Mouse (Mus musculus) mammary gland, adult 2 months (tissue): Measurements from ENCODE around the gene Cyp8b1. TPM values are rescaled to one million over a fixed set of nuclear protein-coding genes. Genes with fewer than 3 reads are reported as not detected.

Experiments
- polyA plus RNA-seq: library from polyadenylated mRNA; depleted of rRNA; stranded (reverse); fragments of >200 nt; gene quantifications from 2 replicates; pipeline ENCODE4 v1.2.3, GENCODE M21; 2012; ENCODE audit warnings: low replicate concordance; rRNA removed

Gene Cyp8b1
- polyA plus RNA-seq, result 0.57 and 4.3 TPM in 2 replicates

DNA sequence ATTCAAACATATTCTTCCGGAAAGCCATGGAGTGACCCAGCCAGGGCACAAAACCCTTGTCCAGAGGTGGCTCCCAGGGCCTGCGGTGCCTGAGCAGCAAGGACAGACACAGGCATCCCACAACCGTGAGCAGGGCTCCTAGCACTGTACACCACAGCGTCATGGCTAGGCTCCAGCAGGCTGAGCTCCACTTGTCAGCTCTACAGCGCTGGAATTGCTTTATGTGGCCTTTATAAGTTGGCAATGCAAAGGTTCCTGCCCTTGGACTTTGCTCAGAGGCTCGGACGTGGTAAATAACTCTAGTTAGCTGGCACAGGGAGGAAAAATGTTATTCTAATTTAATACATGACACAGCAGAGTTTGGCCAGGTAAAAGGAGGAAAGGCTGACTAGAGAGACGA, at the start of gene Cyp8b1:
Gene Cyp8b1 (minus strand): TSS at position 204 of the 400 bp plus-strand sequence.

DNA sequence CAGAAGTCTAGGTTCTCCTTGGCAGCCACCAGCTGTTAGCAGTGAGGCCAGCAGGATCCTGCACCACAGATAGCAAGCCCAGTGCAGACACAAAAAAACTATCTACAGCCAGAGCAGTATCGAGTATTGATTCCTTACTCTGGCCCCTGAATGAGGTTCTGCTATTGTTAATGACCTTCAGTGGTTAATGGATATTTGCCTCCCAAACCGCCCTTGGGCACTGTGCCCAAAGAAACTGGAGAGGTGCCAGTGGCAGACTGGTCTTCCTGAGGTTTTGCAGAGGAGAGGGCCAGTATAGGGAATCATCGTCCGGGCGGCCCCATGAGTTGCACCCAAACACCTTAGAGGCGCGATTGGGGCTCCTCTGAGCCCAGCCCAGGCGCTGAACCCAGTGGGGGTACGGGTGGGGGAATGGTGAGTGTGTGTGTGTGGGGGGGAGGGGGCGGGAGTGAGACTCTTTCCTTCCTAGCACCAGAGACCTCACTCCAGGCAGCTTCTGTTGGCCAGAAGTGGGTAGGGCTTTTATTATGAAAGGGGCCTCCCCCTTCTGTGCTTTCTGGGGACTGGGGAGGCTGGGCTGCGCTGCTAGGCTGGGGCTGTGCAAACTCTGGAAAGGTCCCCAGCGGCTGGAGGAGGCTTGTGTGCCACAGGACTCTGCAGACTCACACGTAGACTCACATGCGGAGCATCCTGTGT, 34.5 kb upstream of the Cyp8b1 start, which contains the start of gene Fam198a:
Gene Fam198a (plus strand): TSS at position 571 of the 696 bp plus-strand sequence.

DNA sequence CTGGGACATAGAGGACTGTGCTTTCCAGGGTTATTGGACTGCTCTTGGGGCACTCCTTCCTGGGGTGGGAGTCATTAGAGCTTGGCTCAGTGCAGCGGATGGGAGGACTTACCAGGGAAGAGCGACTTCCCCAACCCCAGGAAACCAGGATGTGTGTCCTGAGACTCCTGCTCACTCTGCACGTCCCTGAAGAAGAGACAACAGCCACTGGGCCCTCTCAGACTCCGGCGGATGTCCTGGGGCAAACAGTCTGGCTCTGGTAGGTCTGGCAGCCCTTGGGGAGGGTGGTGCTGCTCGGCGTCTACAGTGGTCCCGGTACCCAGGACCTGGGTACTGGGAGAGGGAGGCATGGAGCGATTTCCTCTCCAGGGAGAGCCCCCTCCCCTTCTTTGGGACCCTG, 17.9 kb downstream of the Cyp8b1 start, which contains the start of gene Ackr2:
Gene Ackr2 (plus strand): TSS at position 111 of the 400 bp plus-strand sequence.

Other genes with a start within 250 kb of the Cyp8b1 start
- gene Sec22c, start 210.8 kb downstream of the Cyp8b1 start, polyA plus RNA-seq, result 9.8 and 12.9 TPM in 2 replicates
- gene Ss18l2, start 206.0 kb downstream of the Cyp8b1 start, polyA plus RNA-seq, result 20.8 and 39.2 TPM in 2 replicates
- 41.7 and 70.3 TPM in 2 replicates for gene Nktr, start 197.1 kb downstream of the Cyp8b1 start, polyA plus RNA-seq
- gene Zfp651, start 157.0 kb downstream of the Cyp8b1 start, polyA plus RNA-seq, result 32.2 and 38.5 TPM in 2 replicates
- 35.9 TPM in 1 of 2 replicates, not detected in the other for gene Klhl40, start 138.7 kb downstream of the Cyp8b1 start, polyA plus RNA-seq
- 0.10 and 78.6 TPM in 2 replicates for gene Hhatl, start 123.8 kb downstream of the Cyp8b1 start, polyA plus RNA-seq
- 0.26 and 0.52 TPM in 2 replicates for gene Ccdc13, start 76.8 kb downstream of the Cyp8b1 start, polyA plus RNA-seq
- gene Higd1a, start 57.9 kb downstream of the Cyp8b1 start, polyA plus RNA-seq, result 10.6 and 27.1 TPM in 2 replicates
- gene Ackr2, start 17.9 kb downstream of the Cyp8b1 start, polyA plus RNA-seq, result 9.3 and 16.2 TPM in 2 replicates
- gene Fam198a, start 34.7 kb upstream of the Cyp8b1 start, polyA plus RNA-seq, result 2.4 and 3.1 TPM in 2 replicates
- 18.3 and 18.9 TPM in 2 replicates for gene Pomgnt2, start 80.8 kb upstream of the Cyp8b1 start, polyA plus RNA-seq
- 72.4 and 93.7 TPM in 2 replicates for gene Snrk, start 201.0 kb upstream of the Cyp8b1 start, polyA plus RNA-seq